Mouse (Mus musculus) heart, embryonic 14.5 days (tissue): ENCODE results near the gene Zbtb16. TPM values are rescaled to one million over a fixed set of nuclear protein-coding genes. Genes with fewer than 3 reads are reported as not detected.

Source experiments
- ATAC-seq: fragments of 200-750 bp; cut with Nextera tagmentation; 2 replicates; pipeline ENCODE4 v1.8.0; 2017; ENCODE audit warnings: low read depth, moderate TSS enrichment; ENCODE audit not compliant: insufficient number of reproducible peaks, insufficient read depth, low FRiP score
- H3K27ac ChIP-seq, 2 experiments: fragments of 200-500 bp in 1 of 2; fragments of 300-500 bp in 1 of 2; sonication (generic) in 1 of 2; replicated peaks in 1 of 2; 2 replicates each; pipeline ENCODE4 v1.5.1; 2012 to 2014; ENCODE audit warnings: low read depth in 2 of 2, low read length in 2 of 2, control low read depth in 1 of 2, mild to moderate bottlenecking in 1 of 2, mixed read lengths in 1 of 2; ENCODE audit not compliant: control insufficient read depth in 1 of 2, insufficient read depth in 1 of 2
- H3K27me3 ChIP-seq: fragments of 300-500 bp; sonication (generic); 2 replicates; pipeline ENCODE4 v1.6.1; 2014; ENCODE audit warnings: mild to moderate bottlenecking, low read length, control low read depth; ENCODE audit not compliant: control insufficient read depth, insufficient read depth
- H3K36me3 ChIP-seq: fragments of 300-500 bp; sonication (generic); 2 replicates; pipeline ENCODE4 v1.6.1; 2014; ENCODE audit warnings: mild to moderate bottlenecking, control low read depth, low read length, mixed read lengths; ENCODE audit not compliant: control insufficient read depth, insufficient read depth
- H3K4me1 ChIP-seq, 2 experiments: fragments of 200-500 bp in 1 of 2; fragments of 300-500 bp in 1 of 2; sonication (generic) in 1 of 2; 2 replicates each; pipeline ENCODE4 v1.6.1; 2012 to 2014; ENCODE audit warnings: low read length in 2 of 2, control low read depth in 1 of 2, mixed read lengths in 1 of 2; ENCODE audit not compliant: control insufficient read depth in 2 of 2, insufficient read depth in 2 of 2
- H3K4me2 ChIP-seq: fragments of 300-500 bp; sonication (generic); 2 replicates; pipeline ENCODE4 v1.6.1; 2014; ENCODE audit warnings: mild to moderate bottlenecking, low read length
- H3K4me3 ChIP-seq, 2 experiments: fragments of 200-500 bp in 1 of 2; fragments of 300-500 bp in 1 of 2; sonication (generic) in 1 of 2; 2 replicates each; pipeline ENCODE4 v1.5.1; 2012 to 2014; ENCODE audit warnings: low read length in 2 of 2, mild to moderate bottlenecking in 2 of 2, control low read depth in 1 of 2, low read depth in 1 of 2, moderate library complexity in 1 of 2; ENCODE audit not compliant: control insufficient read depth in 1 of 2, insufficient read depth in 1 of 2
- H3K9ac ChIP-seq: fragments of 300-500 bp; sonication (generic); 2 replicates; pipeline ENCODE4 v1.6.1; 2014; ENCODE audit warnings: mild to moderate bottlenecking, low read length
- H3K9me3 ChIP-seq: fragments of 300-500 bp; sonication (generic); 2 replicates; pipeline ENCODE4 v1.6.1; 2016; ENCODE audit warnings: low read length, control low read depth; ENCODE audit not compliant: control insufficient read depth
- WGBS: fragments of 180-500 bp; shearing (Covaris S2); extraction: QIAGEN DNeasy Blood & Tissue Kit; methylation state at CpG from one replicate; pipeline ENCODE4 v1.1.7; 2014; 5-methylcytosine and 5-hydroxymethylcytosine counted together
- polyA plus RNA-seq: library from polyadenylated mRNA; unstranded; fragments of >200 nt; fragmentation: Nextera tagmentation; extraction: Ambion mirVana; gene quantifications from 2 replicates; pipeline ENCODE4 v1.2.1, GENCODE M21; 2014

Gene Zbtb16
- polyA plus RNA-seq, 1 experiment from 2014 or later, result 2.1 TPM

- H3K4me2 ChIP-seq, result no peak overlapping the region
- H3K9me3 ChIP-seq, result no peaks in the 10 kb centered on the region
- H3K36me3 ChIP-seq, result no peaks in the 10 kb centered on the region
- no peak overlapping the region for H3K27ac ChIP-seq
- peaks cover 7 to 9% of the 10 kb centered on the region in 2 experiments for H3K4me1 ChIP-seq
- no peak overlapping the region for H3K4me3 ChIP-seq
- ATAC-seq, result no peak
- 62% methylated on average over 5 of the region's 5 CpGs for WGBS
- H3K9ac ChIP-seq, result no peak overlapping the region
- H3K27me3 ChIP-seq, result no peaks in the 10 kb centered on the region
Observed at GRCm38 (mm10) chr9:48673804-48674203, 162.2 kb downstream of the Zbtb16 start.

- Histone ChIP-seq H3K9ac (no peak overlapping the region), H3K4me2 (no peak overlapping the region), H3K27me3 (no peaks in the 10 kb centered on the region), H3K9me3 (no peaks in the 10 kb centered on the region), H3K36me3 (no peaks in the 10 kb centered on the region), H3K4me1 (peaks cover 7 to 9% of the 10 kb centered on the region in 2 experiments; a peak in 3 of 4 replicates), H3K4me3 (no peak overlapping the region), H3K27ac (no peak overlapping the region)
- ATAC-seq, result no peak
- WGBS, result 65% methylated on average over 6 of the region's 6 CpGs
Observed at GRCm38 (mm10) chr9:48673213-48673612, 162.8 kb downstream of the Zbtb16 start.

GRCm38 (mm10) chr9:48671841-48672240, 164.2 kb downstream of the Zbtb16 start:
- Histone ChIP-seq H3K9ac (no peak overlapping the region), H3K4me3 (no peak overlapping the region), H3K4me1 (peaks cover 7 to 9% of the 10 kb centered on the region in 2 experiments; a peak in 3 of 4 replicates), H3K27ac (no peak overlapping the region), H3K27me3 (no peaks in the 10 kb centered on the region), H3K36me3 (no peaks in the 10 kb centered on the region), H3K9me3 (no peaks in the 10 kb centered on the region), H3K4me2 (no peak overlapping the region)
- ATAC-seq, result no peak

- Histone ChIP-seq H3K4me3 (no peak overlapping the region), H3K4me1 (peaks cover 6% of the 10 kb centered on the region in 2 experiments; a peak in 3 of 4 replicates), H3K27ac (no peak overlapping the region), H3K9me3 (no peaks in the 10 kb centered on the region), H3K27me3 (no peaks in the 10 kb centered on the region), H3K36me3 (no peaks in the 10 kb centered on the region), H3K9ac (no peak overlapping the region), H3K4me2 (no peak overlapping the region)
- 76% methylated on average over 13 of the region's 13 CpGs for WGBS
- ATAC-seq, result no peak
Observed at GRCm38 (mm10) chr9:48670156-48670555, 165.9 kb downstream of the Zbtb16 start.

GRCm38 (mm10) chr9:48669672-48670071, 166.3 kb downstream of the Zbtb16 start:
- Histone ChIP-seq H3K27ac (no peak overlapping the region), H3K4me3 (no peak overlapping the region), H3K9me3 (no peaks in the 10 kb centered on the region), H3K4me2 (no peak overlapping the region), H3K27me3 (no peaks in the 10 kb centered on the region), H3K4me1 (peaks cover 1 to 2% of the 10 kb centered on the region in 2 experiments; a peak in 3 of 4 replicates), H3K36me3 (no peaks in the 10 kb centered on the region), H3K9ac (no peak overlapping the region)
- ATAC-seq, result no peak
- WGBS, result 84% methylated on average over 10 of the region's 10 CpGs

GRCm38 (mm10) chr9:48666702-48667101, 169.3 kb downstream of the Zbtb16 start:
- no peak overlapping the region for H3K4me3 ChIP-seq
- H3K36me3 ChIP-seq, result no peaks in the 10 kb centered on the region
- no peak overlapping the region for H3K27ac ChIP-seq
- H3K9ac ChIP-seq, result no peak overlapping the region
- no peaks in the 10 kb centered on the region for H3K9me3 ChIP-seq
- no peak for ATAC-seq
- H3K4me1 ChIP-seq, result no peaks in the 10 kb centered on the region; a peak in 1 of 4 replicates
- WGBS, result 75% methylated on average over 3 of the region's 3 CpGs
- H3K27me3 ChIP-seq, result peaks cover 9% of the 10 kb centered on the region; the same call in 1 of the 2 replicates
- no peak overlapping the region for H3K4me2 ChIP-seq

- H3K4me1 ChIP-seq, result no peaks in the 10 kb centered on the region
Observed at GRCm38 (mm10) chr9:48663052-48663433, 173.0 kb downstream of the Zbtb16 start.

GRCm38 (mm10) chr9:48662361-48663051, 173.5 kb downstream of the Zbtb16 start:
- no peak overlapping the region for H3K4me3 ChIP-seq
- WGBS, result 53% methylated on average over 15 of the region's 15 CpGs
- no peak for ATAC-seq

More at GRCm38 (mm10) chr9:48663052-48663433, 173.0 kb downstream of the Zbtb16 start:
- Histone ChIP-seq H3K4me2 (no peak overlapping the region), H3K36me3 (no peaks in the 10 kb centered on the region), H3K9me3 (peaks cover 3% of the 10 kb centered on the region; the same call in 1 of the 2 replicates), H3K9ac (no peak overlapping the region), H3K4me3 (no peak overlapping the region), H3K27me3 (peaks cover 12% of the 10 kb centered on the region), H3K27ac (no peak overlapping the region)
- ATAC-seq, result no peak
- 72% methylated on average over 13 of the region's 13 CpGs for WGBS

More at GRCm38 (mm10) chr9:48662361-48663051, 173.5 kb downstream of the Zbtb16 start:
- Histone ChIP-seq H3K4me1 (no peaks in the 10 kb centered on the region), H3K4me2 (no peak overlapping the region), H3K27me3 (peaks cover 12% of the 10 kb centered on the region), H3K9ac (no peak overlapping the region), H3K36me3 (no peaks in the 10 kb centered on the region), H3K27ac (no peak overlapping the region), H3K9me3 (peaks cover 3% of the 10 kb centered on the region; the same call in 1 of the 2 replicates)
